Mouse (Mus musculus): ENCODE results near the gene 6430571L13Rik.
"Not testable (repeated sequence)": the region's sequence is repeated elsewhere in the genome, so short reads cannot be mapped to it uniquely, and the experiment has no call there.

Gene 6430571L13Rik

DNA sequence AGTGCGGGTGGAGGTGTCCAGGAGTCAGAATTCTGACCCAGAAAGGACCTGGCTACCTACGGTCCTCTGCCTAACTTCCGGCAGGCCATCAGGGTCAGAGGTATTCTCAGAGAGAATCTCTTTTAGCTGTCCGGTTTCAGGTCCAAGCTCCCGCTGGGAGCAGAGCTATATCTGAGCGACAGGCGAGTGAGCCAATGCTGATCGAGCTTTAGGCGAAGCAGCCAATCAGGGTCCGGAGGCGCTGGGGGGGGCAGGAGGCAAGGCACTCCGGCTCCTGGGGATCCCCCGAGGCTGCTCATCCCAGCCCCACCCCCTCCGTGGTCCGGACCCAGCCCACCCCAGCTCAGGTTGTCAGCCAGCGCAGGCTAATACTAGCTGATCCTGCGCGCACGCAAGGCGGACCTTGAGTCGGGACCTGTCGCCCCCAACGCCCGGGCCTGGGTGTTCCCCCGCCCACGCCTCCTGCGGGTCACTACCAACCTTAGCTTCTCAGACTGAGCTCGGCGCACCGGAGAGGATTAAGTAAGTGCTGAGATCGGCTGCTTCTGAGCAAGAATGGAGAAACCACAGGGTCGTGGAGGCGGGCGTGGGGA is at the start of gene 6430571L13Rik:
Gene 6430571L13Rik, plus strand, starts transcription at position 336 of the 593 bp plus-strand sequence.
- peak; percentile 97 to 98 for DNase-seq

DNA sequence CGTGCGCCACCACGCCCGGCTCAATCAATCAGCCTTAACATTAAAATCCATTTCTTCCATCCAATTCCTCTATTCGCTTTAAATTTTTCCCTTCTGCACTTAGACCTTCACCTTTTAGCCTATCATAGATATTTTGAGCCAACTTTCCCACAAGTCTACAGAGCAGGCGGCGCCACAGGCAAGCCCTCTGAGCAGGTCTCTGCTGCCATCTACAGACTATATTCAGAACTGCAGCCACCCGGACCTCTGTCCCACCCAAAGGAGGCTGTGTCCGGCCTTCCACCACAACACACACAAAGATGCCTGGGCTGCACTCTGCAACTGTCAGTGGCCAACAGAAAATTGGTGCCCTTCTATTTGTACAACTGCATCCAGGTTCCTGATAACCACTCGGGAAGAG is 49.5 kb upstream of the 6430571L13Rik start:
- DNase-seq: peak; percentile 82 to 91

DNA sequence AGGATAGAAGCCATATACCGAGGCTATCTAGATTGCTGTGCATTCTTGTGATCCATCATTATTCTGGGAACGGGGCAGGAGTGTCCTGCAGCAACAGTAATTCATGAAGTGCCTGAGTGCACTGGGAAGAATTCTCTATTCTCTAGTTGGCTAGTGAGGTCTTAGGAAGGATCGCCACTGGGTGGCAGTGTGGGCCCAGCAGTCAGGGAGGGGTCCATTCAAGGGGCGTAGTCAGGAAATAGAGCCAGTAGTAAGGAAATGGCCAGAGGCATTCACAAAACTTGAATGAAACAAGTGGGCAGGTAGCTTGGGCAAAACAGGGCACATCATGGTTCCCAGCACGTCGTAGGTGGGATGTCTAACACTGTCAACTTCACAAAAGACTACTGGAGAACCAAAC is 46.2 kb upstream of the 6430571L13Rik start:
- peak; percentile 84 to 96 for DNase-seq

DNA sequence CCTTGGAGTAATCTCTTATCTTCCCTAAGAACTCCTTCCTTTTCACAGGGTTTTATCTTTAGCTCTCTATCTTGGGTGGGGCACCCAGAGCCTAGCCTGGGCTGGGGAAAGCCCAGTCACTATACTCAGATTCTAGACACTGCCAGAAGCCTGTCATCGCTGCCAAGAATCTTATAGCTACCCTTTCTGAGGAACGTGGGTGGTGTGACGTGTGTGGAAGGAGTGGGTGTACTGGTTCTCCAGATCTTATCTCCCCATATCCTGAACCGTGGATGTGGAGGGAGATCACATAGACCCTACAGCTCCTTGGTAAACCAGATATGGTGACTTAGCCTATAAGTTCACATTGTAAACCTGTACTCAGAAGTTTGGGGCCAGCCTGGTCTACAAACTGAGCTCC is 44.8 kb upstream of the 6430571L13Rik start:
- DNase-seq: no peak

DNA sequence AAGGTAGTCTGAATTCAATTTTAAA is 44.6 kb upstream of the 6430571L13Rik start, which contains the start of gene Cish:
Gene Cish, plus strand, starts transcription at position 11 of the 25 bp plus-strand sequence.
- no peak for DNase-seq

DNA sequence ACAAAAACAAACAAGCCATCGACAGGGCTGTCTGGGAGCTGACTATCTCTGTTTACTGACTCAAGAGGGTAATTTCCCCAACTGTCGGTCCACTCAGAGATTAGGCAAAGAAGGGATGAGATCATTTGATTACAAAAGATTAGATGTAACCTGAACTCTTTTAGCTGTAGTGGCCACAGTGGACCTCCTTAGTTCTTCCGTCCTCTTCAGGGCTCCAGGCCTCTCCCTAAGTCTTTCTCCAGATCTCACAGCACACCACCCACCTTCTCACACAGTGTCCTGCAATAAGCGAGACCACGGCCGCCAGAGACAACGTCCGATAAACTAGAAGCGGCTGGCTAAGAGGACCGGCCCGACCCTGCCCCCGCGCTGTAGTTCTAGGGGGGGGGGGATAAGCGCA is 44.4 kb upstream of the 6430571L13Rik start:
- no peak for DNase-seq

DNA sequence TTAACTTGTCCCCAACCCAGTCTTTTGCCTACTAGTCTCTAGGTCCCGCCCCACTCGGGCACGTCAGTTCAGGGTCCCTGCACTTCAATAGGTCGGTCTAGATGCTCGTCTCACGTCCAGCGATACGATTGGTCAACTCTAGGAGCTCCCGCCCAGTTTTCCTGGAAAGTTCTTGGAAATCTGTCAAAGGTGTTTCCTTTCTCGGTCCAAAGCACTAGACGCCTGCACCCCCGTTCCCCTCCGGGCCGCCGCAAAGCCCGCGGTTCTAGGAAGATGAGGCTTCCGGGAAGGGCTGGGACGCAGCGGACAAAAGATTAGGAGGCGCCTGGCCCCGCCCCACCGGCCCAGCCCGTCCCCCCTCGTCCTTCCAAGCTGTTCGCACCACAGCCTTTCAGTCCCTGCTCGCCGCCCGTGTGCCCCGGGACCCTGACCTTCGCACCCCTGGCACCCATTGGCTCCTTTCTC is 43.9 kb upstream of the 6430571L13Rik start:
- DNase-seq: peak; percentile 95 to 98

DNA sequence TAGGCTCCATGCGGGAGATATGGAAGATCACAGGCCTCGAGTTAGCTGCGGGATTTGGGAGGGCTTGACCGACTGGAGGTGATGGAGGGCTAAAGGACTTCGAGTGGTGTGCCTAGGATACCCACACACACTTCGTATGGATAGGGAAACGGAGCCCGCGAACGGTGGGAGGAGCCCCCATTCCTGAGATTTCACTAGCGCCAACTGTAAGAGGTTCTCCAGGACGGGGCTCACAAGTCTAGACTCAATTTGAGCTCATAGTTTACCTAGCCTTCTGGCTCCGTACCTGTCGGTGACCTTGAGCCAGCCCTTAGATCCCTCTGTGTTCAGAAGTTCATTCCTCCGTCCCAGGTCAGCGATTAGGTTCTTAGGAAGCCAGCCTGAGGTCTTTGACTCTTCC is 43.3 kb upstream of the 6430571L13Rik start:
- peak; percentile 51 to 53 for DNase-seq

DNA sequence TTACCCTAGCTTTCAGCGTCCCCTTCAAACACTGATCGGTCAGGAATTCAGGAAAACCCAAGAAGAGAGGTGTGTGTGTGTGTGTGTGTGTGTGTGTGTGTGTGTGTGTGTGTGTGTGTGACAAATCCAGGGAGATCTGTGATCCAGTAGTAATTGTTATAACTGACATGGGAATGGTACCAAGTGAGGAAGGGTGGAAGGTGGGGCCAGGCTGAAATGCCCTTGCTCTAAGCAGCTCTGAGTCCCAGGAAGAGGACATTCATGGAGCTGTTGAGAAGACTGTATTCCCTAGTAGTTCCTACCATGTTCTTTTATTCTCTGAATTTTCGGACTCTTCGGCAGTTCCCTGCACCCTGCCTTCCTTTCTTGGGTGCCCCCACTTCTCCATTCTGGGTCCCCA is 42.7 kb upstream of the 6430571L13Rik start:
- peak; percentile 35 to 41 for DNase-seq

DNA sequence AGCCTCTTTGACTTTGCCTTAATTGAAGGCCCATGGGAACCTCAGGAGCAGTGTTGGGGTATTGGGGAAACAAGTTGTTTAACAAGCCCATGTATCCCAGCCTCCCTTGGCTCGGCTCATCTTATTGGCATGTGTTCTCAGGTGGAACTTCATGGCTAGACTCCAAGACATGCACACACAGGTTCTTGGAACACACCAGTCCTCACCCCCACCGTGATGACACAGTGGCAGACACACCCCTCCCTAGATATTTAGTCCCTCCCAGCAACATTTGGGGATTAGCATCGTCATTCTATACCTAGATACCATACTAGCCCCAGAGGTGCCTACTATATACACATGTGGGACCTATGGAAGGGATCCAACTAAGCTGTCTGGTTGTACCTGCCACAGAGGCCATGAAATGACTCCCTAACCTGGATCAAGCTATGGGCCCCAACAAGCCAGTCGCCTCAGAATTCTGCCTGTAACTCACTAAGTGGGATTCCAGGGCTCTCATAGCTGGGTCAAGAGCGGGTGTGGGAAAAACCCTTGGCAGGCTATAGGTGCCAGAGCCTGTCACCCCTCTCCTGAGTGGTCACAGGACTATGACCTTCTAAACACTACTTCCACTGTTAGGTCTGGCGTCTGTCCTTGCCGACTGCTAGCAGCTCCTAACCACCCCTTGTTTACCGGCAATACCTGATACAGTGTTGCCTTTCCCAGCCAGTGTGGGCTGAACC is 42.2 kb upstream of the 6430571L13Rik start:
- DNase-seq: peak; percentile 77 to 80

DNA sequence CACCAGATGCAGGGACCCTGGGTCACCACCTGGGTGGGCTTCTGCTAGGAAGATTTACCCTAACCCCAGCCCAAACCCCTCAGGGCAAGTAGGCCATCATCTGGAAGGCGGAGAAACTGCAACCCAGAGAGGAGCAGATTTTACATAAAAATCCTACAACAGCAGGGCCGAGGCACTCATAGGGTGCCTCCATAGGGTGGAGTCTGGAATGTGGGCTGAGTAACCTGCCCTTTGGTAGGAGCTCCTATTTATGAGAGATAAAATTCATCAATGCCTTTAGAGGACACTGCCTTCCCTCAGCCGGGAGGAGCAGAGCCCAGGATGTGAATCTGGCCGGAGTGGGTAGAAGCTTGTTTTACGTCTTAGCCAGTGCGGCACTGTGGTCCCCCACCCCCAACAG is 41.5 kb upstream of the 6430571L13Rik start:
- no peak for DNase-seq

DNA sequence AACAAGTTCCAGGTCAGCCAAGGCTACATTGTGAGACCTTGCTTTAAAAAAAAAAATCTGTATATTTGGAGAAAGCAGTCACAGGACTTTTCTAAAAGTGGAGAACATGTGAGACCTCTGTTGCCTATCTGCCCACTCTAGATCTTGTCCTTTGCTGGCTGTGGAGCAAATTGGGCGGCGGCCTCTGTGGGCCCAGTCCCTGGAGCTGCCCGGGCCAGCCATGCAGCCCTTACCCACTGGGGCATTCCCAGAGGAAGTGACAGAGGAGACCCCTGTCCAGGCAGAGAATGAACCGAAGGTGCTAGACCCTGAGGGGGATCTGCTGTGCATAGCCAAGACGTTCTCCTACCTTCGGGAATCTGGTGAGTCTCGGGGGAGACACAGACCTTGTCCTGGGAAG is 40.6 kb upstream of the 6430571L13Rik start:
- DNase-seq: no peak

DNA sequence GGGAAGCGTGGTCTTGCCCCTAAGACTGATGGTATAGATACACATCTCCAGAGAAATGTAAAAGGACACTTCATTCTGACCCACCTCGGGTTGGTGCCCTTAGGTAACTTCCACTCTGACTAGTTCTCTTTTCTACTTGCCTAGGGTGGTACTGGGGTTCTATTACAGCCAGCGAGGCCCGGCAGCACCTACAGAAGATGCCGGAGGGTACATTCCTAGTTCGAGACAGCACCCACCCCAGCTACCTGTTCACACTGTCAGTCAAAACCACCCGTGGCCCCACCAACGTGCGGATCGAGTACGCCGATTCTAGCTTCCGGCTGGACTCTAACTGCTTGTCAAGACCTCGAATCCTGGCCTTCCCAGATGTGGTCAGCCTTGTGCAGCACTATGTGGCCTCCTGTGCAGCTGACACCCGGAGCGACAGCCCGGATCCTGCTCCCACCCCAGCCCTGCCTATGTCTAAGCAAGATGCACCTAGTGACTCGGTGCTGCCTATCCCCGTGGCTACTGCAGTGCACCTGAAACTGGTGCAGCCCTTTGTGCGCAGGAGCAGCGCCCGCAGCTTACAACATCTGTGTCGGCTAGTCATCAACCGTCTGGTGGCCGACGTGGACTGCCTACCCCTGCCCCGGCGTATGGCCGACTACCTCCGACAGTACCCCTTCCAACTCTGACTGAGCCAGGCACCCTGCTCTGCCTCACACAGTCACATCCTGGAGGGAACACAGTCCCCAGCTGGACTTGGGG is 40.0 kb upstream of the 6430571L13Rik start:
- DNase-seq: no peak

DNA sequence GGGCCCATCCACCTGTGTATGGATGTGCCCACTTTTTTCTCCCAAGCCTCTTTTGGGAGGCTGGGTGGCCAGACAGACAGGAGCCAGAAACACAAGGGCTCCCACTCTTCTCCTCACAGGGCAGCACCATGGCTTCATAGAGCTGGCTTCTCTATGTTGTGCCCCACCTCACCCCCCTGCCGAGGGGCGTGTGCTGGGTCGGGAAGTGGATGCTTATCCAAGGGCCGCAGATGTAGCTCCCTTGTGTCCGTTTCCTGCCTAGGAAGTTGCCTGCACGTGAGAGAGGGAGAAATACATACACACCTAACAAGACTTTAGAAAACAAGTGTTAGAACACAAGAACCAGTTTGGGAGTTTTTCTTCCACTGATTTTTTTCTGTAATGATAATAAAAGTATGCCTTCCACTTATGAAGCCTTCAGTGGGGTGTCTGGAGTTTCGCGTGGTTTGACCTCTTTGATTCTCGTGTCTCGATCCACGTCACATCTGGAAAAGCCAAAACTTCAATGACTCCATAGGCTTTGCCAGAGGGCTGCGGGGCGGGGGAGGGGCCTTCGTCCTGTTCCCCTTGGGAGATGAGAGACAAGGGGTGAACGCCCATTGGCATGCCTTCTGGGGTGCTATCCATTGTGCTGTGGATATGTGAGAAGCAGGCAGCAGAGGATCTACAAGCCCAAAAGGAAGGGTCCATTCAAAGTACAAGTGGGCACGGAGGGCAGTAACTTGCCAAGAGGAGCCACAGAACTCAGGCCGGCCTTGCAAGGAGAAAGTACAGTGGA is 38.7 kb upstream of the 6430571L13Rik start:
- no peak for DNase-seq

DNA sequence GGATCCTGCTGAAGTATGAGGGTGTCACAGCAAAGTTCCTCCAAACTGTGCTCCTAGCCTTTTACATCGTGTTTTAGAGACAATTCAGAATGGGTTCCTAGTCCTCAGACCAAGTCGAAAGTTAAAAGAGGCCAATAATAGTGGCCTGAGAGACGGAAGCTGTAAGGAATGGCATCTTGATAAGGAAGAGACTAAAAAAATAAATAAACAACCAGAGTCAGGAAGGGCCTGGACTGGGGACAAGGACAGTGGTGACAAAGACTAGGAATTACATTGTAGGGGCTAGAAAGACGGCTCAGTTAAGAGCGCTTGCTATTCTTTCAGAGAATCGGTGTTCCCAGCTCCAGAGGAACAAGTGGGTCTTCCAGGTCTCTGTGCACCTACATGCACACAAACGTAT is 37.8 kb upstream of the 6430571L13Rik start:
- DNase-seq: no peak

DNA sequence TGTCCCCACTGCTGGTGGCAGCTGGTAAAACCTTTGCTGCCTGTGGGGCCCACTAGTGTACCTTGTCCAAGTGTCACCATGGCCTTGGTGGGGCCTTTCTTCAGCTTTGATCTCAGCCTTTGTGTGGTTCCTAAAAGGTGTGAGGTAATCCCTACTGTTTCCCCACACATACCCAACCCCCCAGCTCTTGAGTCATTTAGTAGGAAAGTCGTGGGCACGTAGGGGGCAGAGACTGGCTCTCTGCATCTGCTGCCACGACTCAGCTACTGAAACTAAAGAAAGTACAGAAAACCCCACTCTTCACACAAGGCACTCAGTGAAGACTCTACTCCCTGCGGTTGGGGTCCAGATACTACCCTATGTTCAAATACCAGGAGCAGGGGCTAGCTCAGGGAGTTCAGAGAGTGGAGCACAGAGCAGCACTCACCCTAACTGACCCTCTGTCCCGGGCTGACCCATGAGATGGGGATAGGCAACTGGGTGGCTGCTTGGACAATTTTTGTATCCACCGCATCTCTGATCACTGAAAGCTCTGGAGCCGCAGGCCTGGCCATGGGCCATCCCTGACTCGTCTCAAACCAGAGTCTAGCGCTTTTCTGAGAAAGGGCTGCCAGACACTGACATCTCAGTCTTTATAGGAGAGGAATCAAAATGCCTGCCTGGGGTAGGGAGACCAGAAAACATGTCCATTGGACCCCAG is 37.1 kb upstream of the 6430571L13Rik start:
- peak in 1 of 2 experiments; percentile 48 for DNase-seq

DNA sequence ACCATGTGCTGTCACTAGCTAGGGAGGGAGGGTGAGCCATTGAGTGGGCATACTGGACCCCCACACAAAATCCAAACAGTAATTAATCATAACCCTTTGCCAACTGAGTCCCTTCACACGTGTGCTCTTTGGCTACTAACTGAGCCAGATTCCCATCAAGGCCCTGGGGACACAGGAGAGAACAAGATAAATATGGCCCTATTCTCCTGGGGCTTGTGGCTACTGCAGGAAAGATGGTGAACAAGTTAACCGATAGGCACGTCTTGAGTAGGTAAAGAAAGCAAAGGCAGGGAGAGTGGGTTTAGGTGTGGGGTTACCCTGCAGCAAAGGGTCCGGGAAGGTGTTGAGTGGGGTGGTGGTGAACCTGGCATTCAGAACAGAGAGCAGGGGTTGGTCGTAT is 36.5 kb upstream of the 6430571L13Rik start:
- no peak for DNase-seq

DNA sequence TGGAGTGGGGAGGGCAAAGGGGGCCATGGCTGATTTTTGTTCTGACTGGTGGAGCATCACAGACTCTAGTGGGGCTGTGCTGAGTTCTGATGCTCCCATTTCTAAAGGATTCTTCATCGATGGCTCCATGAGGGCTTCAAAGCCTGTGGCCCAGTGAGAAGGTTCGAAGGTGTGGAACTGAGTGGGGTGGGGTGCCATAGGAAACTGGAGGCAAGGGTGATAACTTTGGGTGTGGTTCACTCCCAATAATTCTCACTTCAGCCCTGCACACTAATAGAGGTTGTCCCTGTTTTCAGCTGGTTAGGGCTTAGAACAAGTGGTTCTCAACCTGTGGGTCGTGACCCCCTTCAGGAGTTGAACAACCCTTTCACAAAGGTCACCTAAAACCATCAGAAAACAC is 36.0 kb upstream of the 6430571L13Rik start:
- no peak for DNase-seq

DNA sequence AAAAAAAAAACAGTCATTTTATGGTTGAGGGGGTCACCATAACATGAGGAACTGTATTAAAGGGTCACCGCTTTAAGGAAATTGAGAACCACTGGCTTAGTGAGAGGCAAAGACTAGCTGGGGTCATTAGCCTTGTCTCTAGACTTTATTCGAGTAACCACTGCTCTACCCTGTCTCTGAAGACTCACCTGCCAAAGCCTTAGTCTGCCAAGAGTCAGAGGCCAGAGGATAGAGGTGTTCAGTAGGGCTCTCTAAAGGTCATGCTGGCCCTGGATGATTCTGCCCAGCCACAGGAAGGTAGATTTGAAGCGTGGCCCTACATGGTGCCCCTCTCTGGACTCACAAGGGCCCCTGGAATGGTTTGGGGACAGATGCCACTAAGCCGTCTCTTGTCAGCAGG is 35.4 kb upstream of the 6430571L13Rik start:
- DNase-seq: peak in 1 of 2 experiments; percentile 39

DNA sequence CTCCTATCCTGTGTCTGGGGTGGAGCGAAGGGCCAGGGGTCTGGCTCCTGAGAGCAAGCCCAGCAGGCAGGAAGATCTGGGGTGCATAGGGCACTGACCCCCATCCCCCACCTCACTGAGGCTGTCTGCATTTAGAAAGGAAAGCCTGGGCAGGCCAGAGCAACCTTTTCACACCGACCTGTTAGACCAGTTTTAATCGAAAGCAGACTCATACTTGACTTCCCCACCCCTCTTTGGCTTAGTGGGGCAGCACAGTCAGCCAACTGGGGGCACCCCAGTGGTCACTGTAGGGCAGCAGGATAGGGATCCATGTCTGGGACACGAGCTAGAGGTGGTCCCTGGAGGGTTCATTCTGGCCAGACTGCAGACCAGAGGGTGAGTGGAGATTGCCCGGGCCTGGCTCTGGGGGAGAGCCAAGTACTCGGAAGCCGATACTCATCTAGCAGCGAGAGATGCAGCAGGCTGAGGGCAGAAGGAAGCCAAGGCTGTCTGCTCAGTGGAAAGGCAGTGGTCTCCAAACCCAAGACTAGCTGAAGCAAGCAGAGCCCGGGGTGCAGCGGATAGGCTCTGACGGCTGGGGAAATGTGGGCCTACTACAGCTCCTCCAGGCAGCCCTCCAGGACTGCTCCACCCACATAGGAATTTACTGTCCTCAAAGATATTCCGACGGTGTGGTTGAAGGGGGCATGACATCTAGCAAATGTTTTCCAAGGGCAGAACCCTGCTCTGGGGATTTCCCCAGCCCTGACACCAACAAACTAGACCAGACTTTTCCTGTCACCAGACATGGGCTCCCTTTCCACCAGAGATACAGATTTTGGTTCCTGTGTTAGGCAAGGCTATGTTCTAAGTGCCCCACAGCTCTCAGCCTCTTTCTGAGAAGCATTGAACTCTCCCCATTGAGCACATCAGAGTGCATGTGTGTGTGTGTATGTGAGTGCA is 34.5 kb upstream of the 6430571L13Rik start:
- DNase-seq: peak; percentile 37 to 53

DNA sequence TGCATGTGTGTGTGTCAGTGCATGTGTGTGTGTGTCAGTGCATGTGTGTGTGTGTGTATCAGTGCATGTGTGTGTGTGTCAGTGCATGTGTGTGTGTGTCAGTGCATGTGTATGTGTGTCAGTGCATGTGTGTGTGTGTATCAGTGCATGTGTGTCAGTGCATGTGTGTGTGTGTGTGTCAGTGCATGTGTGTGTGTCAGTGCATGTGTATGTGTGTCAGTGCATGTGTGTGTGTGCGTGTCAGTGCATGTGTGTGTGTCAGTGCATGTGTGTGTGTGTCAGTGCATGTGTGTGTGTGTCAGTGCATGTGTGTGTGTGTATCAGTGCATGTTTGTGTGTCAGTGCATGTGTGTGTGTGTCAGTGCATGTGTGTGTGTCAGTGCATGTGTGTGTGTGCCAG is 33.7 kb upstream of the 6430571L13Rik start:
- not testable (repeated sequence) for DNase-seq
